Mouse (Mus musculus): ENCODE measurements at regions not wholly inside any gene's neighbourhood (a gene's known extent, or its start where the extent isn't known, plus 50 kb on each side); places are given as distances from the start of the nearest gene placed in this dataset.

- no peak for TF ChIP-seq CHD2 (IDR thresholded peaks at IDR 0.05; ENCODE audit: low read depth, low read length)
- no peak for TF ChIP-seq MAFK (IDR thresholded peaks at IDR 0.05; ENCODE audit: insufficient read depth, low read depth, low read length)
- TF ChIP-seq ZC3H11A (IDR thresholded peaks at IDR 0.05; ENCODE audit: borderline replicate concordance, low read depth, low read length) = no peak
- no peak for TF ChIP-seq ZNF384 (IDR thresholded peaks at IDR 0.05; ENCODE audit: low read depth, low read length)
These were observed 326.4 kb upstream of the N6amt1 start for GRCm38 (mm10) chr16:87027621-87028020.

Data from ES-E14 (cell line).